Mouse (Mus musculus): ENCODE data around the gene Khdc4.

Gene Khdc4

GRCm38 (mm10) chr3:88719098-88719497 lies 33.5 kb downstream of the Khdc4 start:
- peak; percentile 8 for DNase-seq (ENCODE audit: low read depth, low spot score)

GRCm38 (mm10) chr3:88736556-88736955 lies 51.0 kb downstream of the Khdc4 start:
- DNase-seq (ENCODE audit: low read depth, low spot score), result no peak

- DNase-seq (ENCODE audit: low read depth, low spot score), result no peak
Observed at GRCm38 (mm10) chr3:88738641-88739040, 53.0 kb downstream of the Khdc4 start.

- no peak for DNase-seq (ENCODE audit: low read depth, low spot score)
Observed at GRCm38 (mm10) chr3:88740147-88740546, 54.5 kb downstream of the Khdc4 start.

GRCm38 (mm10) chr3:88745534-88745933 lies 59.9 kb downstream of the Khdc4 start:
- DNase-seq (ENCODE audit: low read depth, low spot score), result no peak

- no peak for DNase-seq (ENCODE audit: low read depth, low spot score)
Observed at GRCm38 (mm10) chr3:88746139-88746870, 60.7 kb downstream of the Khdc4 start.

GRCm38 (mm10) chr3:88746871-88747231 lies 61.2 kb downstream of the Khdc4 start:
- no peak for DNase-seq (ENCODE audit: low read depth, low spot score)

GRCm38 (mm10) chr3:88754283-88754682 lies 68.7 kb downstream of the Khdc4 start:
- no peak for DNase-seq (ENCODE audit: low read depth, low spot score)

GRCm38 (mm10) chr3:88755541-88755940 lies 69.9 kb downstream of the Khdc4 start:
- no peak for DNase-seq (ENCODE audit: low read depth, low spot score)

GRCm38 (mm10) chr3:88756276-88756675 lies 70.7 kb downstream of the Khdc4 start:
- DNase-seq (ENCODE audit: low read depth, low spot score), result no peak

GRCm38 (mm10) chr3:88758045-88758500 lies 72.5 kb downstream of the Khdc4 start:
- DNase-seq (ENCODE audit: low read depth, low spot score), result peak; percentile 35

GRCm38 (mm10) chr3:88761619-88762018 lies 76.0 kb downstream of the Khdc4 start:
- DNase-seq (ENCODE audit: low read depth, low spot score), result no peak

- DNase-seq (ENCODE audit: low read depth, low spot score), result no peak
Observed at GRCm38 (mm10) chr3:88762401-88762831, 76.8 kb downstream of the Khdc4 start.

Data from retina, postnatal 7 days (tissue).